Mouse (Mus musculus): ENCODE data around the gene Mlf2.
A peak's percentile ranks its signal among the peaks of the same experiment; 100 is the strongest.

The Mlf2 gene

DNA sequence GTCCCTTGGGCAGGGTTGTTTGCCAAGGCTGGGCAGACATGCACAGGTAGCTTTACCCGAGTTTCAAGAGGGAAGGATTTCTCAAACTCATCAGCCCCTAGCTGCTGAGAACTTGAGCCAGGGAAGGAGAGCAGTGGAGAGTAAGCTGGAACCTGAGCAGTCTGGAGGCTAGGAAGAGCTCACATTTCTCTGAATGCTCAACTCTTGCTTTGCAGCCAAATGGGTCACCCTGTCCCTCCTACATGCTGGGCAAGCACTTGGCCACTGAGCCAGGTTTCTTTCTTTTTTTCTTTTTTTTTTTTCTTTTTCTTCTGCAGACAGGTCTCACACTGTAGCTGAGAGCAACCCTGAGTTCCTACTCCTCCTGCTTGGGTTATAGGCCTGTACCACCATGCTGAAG lies 5.5 kb downstream of the Mlf2 start:
- DNase-seq: no peak

DNA sequence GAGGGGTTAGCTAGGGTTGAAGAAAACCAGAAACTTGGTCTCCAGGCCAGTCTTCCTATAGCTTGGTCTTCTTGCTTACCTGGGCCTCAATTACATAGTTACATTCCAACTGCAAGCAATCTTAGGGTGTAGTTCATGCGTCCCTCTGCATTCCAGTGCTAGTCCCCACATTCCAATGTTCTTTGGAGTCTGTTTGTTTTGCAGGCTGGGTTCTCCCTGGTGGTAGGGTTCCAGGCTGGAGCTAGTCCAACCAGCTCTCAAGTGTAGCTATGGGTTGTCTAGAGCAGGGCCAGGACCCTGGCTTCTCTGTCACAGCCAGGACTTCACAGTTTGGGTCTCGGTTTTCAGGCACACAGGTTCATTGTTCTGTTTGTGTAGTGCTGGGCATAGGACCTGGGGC lies 6.3 kb downstream of the Mlf2 start:
- DNase-seq: no peak

DNA sequence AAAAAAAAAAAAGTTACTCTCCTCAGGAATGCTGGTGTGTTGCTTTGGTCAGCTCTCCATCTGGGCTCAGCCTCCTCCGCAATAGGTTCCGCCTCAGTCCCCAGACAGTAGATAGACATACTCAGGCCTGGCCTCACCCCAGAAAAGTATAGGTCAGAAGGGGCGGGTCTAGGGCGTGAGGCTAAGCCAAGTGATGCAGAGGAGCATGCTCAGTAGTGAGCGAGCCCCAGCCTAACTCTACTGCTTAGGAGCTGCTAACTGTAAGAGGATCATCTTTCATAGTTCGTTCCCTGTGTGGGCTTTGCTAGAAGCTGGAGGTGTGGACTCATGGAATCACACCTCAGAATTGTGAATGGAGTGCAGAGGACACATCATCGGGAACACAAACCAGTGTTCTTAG lies 7.4 kb downstream of the Mlf2 start:
- no peak for DNase-seq

DNA sequence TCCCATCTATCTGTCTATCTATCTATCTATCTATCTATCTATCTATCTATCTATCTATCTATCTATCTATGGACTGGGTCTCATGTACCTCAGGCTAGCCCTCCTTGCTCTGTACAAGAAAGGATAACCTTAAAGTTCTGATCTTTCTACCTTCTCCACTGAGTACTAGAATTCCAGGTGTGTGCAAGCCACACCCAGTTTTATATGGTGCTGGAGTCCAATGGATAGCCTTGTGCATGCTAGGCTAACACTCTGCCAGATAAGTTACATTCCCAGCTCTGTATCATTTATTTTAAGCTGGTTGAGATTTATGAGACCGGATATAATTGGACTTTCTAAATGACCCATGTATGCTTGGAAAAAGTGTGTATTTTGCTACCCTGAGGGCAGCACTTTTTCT lies 10.5 kb downstream of the Mlf2 start:
- no peak for DNase-seq

DNA sequence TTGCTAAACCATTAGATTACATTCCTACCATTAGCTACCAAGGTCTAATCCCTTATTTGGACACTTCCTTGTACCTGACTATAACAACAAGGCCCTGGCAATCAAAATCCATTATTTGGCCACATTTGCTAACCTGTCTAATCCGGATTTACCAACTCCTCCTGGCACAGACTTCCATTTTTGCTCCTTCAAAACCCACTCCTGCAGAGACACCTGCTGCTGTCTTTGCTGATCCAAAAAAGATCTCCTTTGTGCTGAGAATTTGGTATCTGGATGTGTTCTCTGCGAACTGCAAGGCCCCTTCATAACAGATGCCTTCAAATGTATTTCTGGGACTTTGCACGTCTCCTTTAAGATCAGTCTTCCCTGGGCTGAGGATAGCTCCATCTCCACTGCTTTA lies 12.3 kb downstream of the Mlf2 start:
- DNase-seq: no peak

DNA sequence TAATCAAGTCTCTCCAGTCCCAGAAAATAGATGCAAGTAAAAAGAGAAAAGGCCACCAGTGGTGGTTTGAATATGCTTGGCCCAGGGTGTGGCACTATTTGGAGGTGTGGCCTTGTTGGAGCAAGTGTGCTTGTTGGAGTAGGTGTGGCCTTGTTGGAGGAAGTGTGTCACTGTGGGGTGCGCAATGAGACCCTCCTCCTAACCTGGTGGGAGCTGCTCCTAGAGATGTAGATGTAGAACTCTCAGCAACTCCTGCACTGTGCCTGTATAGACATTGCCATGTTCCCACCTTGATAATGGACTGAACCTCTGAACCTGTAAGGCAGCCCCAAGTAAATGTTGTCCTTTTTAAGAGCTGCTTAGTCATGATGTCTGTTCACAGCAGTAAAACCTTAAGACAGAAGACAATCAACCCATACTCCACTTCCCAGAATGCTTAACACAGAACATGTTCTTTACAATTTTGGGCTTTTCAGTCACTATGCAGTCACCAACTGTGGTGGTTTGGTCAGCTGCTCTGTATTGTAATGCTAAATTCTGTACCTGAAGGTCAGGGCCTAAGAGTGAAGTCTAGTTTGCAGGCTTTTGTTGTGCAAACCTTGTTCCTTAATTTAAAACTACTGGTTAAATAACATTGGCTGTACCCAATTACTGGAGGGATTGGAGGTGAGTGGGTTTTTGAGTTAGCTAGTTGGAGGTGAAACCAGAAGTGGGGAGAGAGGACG lies 23.0 kb downstream of the Mlf2 start:
- DNase-seq: no peak

DNA sequence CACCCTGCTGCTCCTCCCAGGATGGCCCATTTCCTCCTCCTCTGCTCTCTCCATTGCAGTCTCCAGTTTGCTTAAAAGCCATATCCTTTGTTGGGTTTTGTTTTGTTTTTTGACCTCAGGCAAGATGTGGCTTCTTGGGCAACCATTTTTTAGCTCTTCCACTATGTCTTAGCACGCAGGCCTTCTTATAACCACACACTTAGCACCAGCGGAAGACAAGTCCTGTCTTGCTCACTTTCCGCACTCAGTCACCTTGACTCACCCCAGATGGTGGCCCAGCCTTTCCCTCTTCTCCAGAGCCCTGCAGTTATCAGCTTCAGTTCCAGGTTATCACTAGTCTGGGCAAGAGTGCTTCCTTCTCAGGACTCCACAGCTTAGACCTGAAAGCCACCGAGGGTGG lies 24.0 kb downstream of the Mlf2 start:
- DNase-seq: no peak

DNA sequence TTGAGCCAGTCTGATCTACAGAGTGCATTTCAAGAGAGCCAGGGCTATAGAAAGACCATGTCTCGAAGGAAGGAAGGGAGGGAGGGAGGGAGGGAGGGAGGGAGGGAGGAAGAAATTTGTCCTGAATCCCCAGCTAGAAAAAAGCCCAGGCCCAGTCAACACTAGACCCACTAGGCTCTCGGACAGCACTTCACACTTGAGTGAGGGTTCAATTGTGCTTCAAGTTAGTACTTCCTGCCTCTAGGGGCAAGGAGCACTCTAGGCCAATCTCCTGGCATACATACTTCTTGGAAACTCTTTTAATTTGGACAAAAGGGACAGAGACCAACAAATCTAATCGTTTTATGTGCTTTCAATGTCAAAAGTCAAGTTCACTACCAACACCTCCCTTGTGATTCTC lies 26.9 kb downstream of the Mlf2 start:
- no peak for DNase-seq

DNA sequence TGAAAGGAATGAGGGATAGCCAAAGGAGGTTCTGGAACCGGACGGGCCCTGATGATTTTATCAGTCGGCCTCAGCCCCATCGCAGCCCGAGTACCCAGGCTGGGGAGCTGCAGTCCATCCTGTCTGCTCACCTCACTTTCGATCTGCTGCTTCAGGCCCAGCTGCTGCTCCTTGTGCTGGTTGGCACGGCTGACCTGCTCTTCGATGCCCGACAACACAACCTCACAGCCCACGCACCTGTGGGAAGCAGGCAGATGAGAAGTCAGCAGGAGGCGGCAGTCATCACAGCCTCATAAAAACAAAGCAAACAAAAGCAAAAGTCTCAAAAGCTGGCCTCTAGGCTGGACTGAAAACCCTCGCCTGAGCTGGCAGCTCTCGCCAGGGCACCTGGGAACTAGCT lies 28.8 kb downstream of the Mlf2 start:
- no peak for DNase-seq

DNA sequence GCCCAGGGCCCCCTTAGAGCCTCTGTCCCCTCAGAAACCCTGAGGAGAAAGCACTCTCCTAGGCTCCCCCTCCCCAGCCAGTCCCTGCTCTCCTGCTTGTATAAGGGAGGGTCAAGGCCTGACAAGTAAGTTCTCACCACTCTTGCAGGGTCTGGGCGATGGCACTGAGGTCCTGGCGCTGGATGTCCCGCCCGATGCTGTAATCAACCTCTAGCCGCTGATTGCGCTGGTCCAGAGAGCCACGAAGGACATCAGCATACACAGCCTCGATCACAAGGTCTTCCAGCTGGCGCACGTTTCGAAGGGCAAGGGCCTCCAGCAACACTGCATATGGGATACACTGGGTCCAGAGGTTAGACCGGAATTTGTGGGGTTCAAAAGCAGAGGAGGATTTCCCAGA lies 29.8 kb downstream of the Mlf2 start:
- DNase-seq: no peak

DNA sequence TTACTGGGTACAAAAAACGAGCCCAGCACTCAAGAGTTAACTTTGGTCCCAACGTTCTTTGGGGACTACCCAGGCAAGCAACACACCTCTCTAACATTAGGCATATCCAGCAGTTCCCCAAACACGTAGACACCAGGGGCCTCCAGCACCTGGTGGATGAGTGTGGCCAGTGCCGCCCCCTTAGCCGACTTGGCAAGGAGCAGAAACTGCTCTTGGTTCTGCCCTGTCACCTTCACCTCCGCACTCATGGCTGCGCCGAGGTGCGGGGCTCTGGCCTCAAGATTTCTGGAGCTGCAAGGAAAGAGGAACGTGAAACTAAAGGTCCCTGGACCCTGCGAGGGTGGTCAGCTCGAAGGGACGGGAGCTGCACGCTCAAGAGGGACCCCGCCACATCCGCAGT lies 33.5 kb downstream of the Mlf2 start:
- no peak for DNase-seq

DNA sequence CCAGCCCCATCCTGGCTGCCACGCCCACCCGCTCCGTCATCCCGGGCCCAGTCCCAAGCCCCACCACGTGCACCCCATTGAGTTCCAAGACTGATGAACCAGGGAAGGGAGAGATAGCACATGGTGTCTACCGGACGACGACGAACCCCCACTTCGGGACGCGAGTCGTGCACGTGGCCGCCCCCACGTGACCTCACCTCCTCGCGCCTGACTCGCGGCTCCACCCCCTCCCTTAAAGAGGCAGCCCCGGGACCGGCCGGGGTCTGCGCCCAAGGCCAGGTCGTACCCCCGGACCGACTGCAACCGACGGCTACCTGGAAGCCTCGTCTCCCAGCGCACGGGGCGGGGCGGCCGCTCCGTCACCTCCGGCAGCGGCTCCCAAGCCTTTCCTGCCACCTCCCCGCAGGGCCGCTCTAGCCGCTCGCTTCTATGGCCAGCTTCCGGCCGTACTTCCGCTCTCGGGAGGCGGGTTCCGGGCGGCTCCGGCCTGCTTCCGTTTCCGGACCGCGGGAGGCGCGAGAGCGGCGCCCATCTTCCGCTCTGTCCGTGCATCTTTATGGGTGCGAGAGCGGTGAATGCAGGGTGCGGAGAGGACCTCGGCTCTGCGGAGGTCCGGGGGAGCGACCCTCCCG lies 34.0 kb downstream of the Mlf2 start, which contains the start of gene Cops7a:
Cops7a (minus strand) TSS at position 451 of the 632 bp plus-strand sequence.
- DNase-seq: peak; percentile 95

DNA sequence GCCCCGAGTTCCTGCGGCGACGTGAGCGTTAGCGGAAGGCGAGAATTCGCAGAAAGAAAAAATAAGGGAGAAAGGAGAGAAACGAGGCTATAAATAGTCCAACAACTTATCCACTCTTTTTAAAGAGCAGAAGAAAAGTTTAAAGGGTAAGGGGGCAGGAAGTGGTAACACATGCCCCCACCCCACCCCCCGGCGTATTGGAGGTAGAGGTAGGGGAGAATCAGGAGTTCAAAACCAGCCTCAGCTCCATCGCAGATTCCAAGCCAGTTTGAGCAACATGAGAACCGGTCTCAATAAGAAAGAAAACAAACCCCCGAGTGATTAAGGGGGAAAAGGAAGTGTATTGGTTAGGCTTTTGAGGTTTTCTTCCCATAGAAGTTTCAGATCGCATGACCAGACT lies 34.6 kb downstream of the Mlf2 start:
- no peak for DNase-seq

DNA sequence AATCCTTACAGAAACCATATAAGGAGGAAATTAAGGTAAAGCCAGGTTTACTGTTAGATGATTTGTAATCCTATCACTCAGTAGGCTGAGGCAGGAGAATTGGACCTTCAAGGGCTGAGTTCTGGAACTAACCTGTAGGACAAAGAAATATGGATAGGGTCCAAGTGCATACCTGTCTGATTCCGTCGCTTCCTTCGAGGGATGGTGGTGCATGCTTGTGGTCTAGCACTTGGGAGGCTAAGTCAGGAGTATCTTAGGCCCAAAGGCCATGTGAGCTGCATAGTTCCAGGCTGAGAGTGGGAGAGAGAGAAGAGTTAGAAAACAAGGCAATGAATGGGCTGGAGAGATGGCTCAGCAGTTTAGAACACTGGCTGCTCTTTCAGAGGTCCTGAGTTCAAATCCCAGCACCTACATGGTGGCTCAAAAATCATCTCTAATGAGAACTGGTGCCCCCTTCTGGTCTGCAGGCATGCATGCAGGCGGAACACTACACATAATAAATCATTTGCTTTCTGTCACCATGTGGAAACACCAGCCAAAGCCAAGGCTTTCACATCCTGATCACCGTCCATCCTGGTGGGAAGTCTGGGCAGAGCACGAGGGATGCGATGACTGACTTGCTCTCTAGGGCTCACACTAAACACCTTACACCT lies 35.4 kb downstream of the Mlf2 start:
- DNase-seq: no peak

DNA sequence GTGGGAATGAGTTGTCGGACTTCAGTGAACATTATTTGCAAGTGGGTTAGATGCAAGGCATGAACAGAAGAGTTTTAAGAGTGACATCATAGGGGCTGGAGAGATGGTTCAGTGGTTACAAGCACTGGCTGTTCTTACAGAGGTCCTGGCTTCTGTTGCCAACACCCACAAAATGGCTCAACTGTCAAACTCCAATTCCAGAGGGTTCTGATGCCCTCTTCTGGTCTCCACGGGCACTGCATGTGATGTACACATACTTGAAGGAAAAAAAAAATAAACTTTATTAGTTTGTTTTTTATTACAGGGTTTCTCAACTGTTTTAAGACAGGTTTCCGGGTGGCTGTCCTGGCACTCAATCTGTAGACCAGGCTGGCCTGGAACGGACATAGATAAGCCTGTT lies 36.6 kb downstream of the Mlf2 start:
- peak; percentile 64 for DNase-seq

Measured in kidney, adult 18-20 months (tissue).